Mouse (Mus musculus): ENCODE measurements around the gene Gm3424. TPM values are rescaled to one million over a fixed set of nuclear protein-coding genes. Genes with fewer than 3 reads are reported as not detected.
"Not testable (repeated sequence)": the region's sequence is repeated elsewhere in the genome, so short reads cannot be mapped to it uniquely, and the experiment has no call there.

The Gm3424 gene
- total RNA-seq (2021), result not detected
- long read RNA-seq, experiment 1, result 0 reads
- long read RNA-seq, experiment 2, result 0 reads

DNA sequence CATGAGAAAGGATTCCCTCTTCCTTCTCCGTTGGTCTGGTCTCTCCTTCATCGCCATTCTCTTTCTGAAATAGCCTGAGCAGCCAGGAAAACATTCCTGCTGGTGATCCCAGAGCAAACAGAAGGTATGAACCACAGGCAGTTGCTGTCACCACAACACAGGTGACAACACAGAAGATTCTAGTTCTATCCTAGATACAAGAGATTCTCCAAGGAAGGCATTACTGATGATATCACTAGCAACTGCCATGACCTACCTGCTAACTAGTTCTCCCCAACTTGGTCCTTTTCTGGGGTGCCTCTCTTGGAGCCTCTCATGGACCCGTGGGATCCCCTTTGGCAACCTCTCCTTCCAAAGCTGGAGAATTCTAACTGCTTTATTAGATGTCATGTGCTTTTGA is at the start of gene Gm3424:
Gene Gm3424 (minus strand): TSS at position 101 of the 400 bp plus-strand sequence.
- intact Hi-C loops (cut with DNase I); DNase-seq: not testable (repeated sequence)

DNA sequence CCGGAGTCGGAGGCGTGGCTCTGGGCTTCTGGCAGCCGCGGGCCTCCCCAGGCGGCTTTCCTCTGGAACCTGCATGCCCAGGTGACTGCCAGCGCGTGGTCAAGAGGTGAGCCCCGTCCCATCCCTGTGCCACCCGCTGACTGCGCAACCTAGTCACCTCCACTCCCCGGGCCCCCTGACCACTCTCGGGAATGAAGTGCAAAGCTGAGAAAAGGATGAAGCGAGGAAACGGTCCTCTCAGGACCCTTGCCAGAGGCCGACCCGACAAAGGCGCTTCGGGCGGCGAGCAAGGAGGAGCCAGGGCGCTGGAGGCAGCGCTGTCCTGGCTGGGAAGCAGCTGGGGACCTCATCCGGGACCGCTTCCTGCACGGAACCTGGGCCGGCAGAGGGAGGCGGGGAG is 49.7 kb upstream of the Gm3424 start:
- intact Hi-C loops (cut with DNase I); DNase-seq: not testable (repeated sequence)

DNA sequence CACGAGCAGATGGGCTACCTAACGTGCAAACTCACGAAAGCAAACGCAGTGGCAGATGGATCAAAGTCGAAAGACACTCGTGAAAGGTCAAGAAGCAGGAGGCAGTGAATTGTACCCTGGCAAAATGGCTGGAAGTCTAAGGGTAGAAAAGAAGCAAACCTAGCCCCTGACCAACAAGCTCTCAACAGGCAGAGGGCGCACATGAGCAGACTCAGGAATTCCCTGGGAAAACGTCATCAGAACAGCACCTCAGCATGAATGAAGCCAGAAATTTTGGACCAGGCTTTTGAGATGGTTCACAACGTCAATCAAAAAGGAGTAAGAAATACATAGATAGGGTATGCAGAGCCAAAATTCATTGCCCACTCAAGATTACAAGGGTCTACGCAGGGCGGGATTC is 49.0 kb upstream of the Gm3424 start:
- DNase-seq; intact Hi-C loops (cut with DNase I): not testable (repeated sequence)

DNA sequence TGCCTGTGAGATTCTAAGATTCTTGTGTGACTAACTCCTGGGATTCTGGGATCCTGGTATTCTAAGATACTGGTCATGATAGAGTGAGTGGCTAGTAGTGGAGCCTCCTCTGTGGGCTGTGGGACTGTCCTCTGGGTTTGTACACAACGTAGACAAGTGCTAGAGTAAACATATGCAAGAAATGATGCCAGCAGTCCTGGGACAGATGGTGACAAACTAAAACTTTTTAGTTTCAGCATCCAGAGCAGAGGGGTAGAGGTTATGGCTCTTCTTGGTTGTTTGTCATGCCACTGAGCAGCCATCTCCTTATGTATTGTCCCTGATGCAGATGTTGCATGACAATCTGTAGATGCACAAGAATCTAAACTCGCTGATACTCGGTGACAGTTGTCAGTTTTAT is 25.8 kb upstream of the Gm3424 start:
- DNase-seq; intact Hi-C loops (cut with DNase I): not testable (repeated sequence)

DNA sequence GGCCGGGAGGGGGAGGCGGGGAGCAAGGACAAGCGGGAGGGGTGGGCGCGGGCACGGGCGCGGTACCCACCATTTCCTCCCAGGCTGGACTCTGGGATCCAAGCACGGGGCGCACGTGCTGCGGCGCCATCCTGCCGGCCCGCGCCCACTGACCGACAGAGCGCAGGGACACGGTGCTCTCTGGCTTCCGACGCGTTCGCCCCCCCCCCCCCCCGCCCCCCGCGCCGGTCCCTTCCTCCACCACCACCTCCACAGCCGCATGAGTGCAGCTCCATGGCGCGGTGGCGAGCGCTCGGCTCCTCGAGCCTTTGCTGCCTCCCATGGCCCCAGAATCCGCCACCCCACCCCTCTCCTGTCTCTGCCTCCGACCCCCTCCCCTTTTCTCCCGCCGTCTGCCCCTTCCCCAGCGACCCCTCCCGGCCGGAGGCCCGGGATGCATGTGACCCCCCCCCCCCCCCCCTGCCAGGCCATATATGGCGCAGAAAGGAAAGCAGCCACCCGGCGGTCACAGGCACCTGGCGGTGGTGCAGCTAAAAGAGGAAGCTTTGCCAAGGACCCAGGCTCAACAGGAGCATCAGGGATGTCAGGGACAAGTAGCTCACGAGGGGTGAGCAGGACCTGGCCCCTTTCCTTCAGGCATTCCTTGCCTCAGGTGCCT is 17.3 kb downstream of the Gm3424 start:
- DNase-seq; intact Hi-C loops (cut with DNase I): not testable (repeated sequence)

DNA sequence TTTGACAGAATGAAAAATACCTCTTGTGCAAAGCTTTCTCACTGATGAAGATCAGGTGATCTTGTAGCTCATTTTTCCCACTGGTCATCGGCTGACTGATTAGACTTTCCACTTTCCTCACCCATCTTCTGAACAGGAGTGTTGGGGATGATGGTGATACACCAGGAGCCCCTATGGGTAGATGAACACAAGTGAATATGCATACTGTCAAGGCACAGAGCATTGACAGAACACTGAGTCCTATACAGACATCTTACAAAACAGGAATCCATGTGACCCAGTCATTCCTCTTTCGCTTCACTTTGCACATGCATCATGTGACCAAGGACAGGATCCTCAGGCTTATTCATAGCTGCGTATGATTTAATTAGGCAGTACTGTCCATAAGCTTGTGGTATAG is 22.2 kb downstream of the Gm3424 start, which contains the start of gene Gm3383:
Gene Gm3383 (minus strand): TSS at position 101 of the 400 bp plus-strand sequence.
- DNase-seq; intact Hi-C loops (cut with DNase I): not testable (repeated sequence)

Other genes with a start within 250 kb of the Gm3424 start
- gene Gm8265, start 197.3 kb downstream of the Gm3424 start, total RNA-seq (2021), result not detected
- gene Gm9603, start 142.9 kb downstream of the Gm3424 start, total RNA-seq (2021), result not detected
- not detected for gene Gm3373, start 88.8 kb downstream of the Gm3424 start, total RNA-seq (2021)
- gene Gm3383, start 22.3 kb downstream of the Gm3424 start, total RNA-seq (2021), result under 1 TPM in 1 of 2 experiments, not detected in 1; 0.20 TPM
- under 1 TPM in 1 of 2 experiments, not detected in 1; 0.28 TPM for gene Gm8237, start 50.1 kb upstream of the Gm3424 start, total RNA-seq (2021)
- gene Gm3248, start 131.4 kb upstream of the Gm3424 start, total RNA-seq (2021), result under 1 TPM in 1 of 2 experiments, not detected in 1; 0.18 TPM
- gene Gm3453, start 148.8 kb upstream of the Gm3424 start, total RNA-seq (2021), result not detected
- not detected for gene Gm6337, start 227.9 kb upstream of the Gm3424 start, total RNA-seq (2021)